Mouse (Mus musculus) stomach, embryonic 14.5 days (tissue): ENCODE measurements around the gene Galnt18. TPM values are rescaled to one million over a fixed set of nuclear protein-coding genes. Genes with fewer than 3 reads are reported as not detected.

Experiments
- ATAC-seq: fragments of 200-750 bp; cut with Nextera tagmentation; 2 replicates; pipeline ENCODE4 v1.8.0; 2017; ENCODE audit warnings: low read depth, moderate TSS enrichment; ENCODE audit not compliant: insufficient number of reproducible peaks, insufficient read depth, low FRiP score
- H3K27ac ChIP-seq: fragments of 300-500 bp; sonication (generic); 2 replicates; pipeline ENCODE4 v1.5.1; 2014; ENCODE audit warnings: mild to moderate bottlenecking, low read length, moderate library complexity, mixed read lengths
- H3K27me3 ChIP-seq: fragments of 300-500 bp; sonication (generic); 2 replicates; pipeline ENCODE4 v1.6.1; 2014; ENCODE audit warnings: low read length, control low read depth, mixed read lengths; ENCODE audit not compliant: control insufficient read depth, insufficient read depth
- H3K36me3 ChIP-seq: fragments of 300-500 bp; sonication (generic); 2 replicates; pipeline ENCODE4 v1.6.1; 2014; ENCODE audit warnings: mild to moderate bottlenecking, control low read depth, low read length, moderate library complexity, mixed read lengths; ENCODE audit not compliant: control insufficient read depth, insufficient read depth
- H3K4me1 ChIP-seq: fragments of 300-500 bp; sonication (generic); 2 replicates; pipeline ENCODE4 v1.6.1; 2014; ENCODE audit warnings: low read length, control low read depth, mixed read lengths; ENCODE audit not compliant: control insufficient read depth, insufficient read depth
- H3K4me2 ChIP-seq: fragments of 300-500 bp; sonication (generic); replicated peaks from 2 replicates; pipeline ENCODE4 v1.6.1; 2014; ENCODE audit warnings: low read depth, low read length, control low read depth
- H3K4me3 ChIP-seq: fragments of 300-500 bp; sonication (generic); 2 replicates; pipeline ENCODE4 v1.5.1; 2014; ENCODE audit warnings: low read depth, low read length, control low read depth
- H3K9ac ChIP-seq: fragments of 300-500 bp; sonication (generic); replicated peaks from 2 replicates; pipeline ENCODE4 v1.6.1; 2014; ENCODE audit warnings: low read depth, mild to moderate bottlenecking, control low read depth, low read length, moderate library complexity, mixed read lengths
- H3K9me3 ChIP-seq: fragments of 300-500 bp; sonication (generic); 2 replicates; pipeline ENCODE4 v1.6.1; 2016; ENCODE audit warnings: low read depth, low read length, control low read depth; ENCODE audit not compliant: control insufficient read depth
- WGBS: fragments of 180-500 bp; shearing (Covaris S2); extraction: QIAGEN DNeasy Blood & Tissue Kit; methylation state at CpG from one replicate; pipeline ENCODE4 v1.1.7; 2014; 5-methylcytosine and 5-hydroxymethylcytosine counted together
- polyA plus RNA-seq: library from polyadenylated mRNA; unstranded; fragments of >200 nt; fragmentation: Nextera tagmentation; extraction: Ambion mirVana; gene quantifications from 2 replicates; pipeline ENCODE4 v1.2.1, GENCODE M21; 2014

Galnt18 gene
- polyA plus RNA-seq, 1 experiment from 2014 or later, result 40.8 TPM

DNA sequence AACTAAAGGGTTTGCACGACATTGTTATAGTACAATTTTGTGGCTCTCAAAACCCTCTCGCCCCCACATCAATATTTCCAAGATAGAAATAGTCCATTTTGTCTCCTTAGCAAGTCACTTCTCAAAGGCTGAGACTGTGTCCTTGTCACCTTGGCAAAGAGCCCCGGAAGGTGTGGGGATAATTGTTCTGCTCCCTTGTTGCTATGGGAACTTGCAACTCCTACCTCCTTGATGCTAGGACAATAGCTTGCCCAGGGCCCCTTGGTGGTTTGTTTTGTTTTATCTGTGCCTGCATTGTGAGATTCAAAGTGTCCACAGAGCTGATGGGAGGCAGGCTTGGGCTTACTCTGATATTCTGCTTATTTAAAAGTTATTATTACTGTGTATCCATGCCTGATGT is 80.3 kb downstream of the Galnt18 start:
- WGBS, result 72% methylated on average over 3 of the region's 3 CpGs
- no peaks in the 10 kb centered on the region for H3K27me3 ChIP-seq
- no peaks in the 10 kb centered on the region for H3K4me1 ChIP-seq
- ATAC-seq, result no peak
- no peak overlapping the region for H3K9ac ChIP-seq
- H3K4me2 ChIP-seq, result no peak overlapping the region
- no peaks in the 10 kb centered on the region for H3K9me3 ChIP-seq
- H3K27ac ChIP-seq, result no peak overlapping the region
- no peaks in the 10 kb centered on the region for H3K36me3 ChIP-seq
- H3K4me3 ChIP-seq, result no peak overlapping the region

DNA sequence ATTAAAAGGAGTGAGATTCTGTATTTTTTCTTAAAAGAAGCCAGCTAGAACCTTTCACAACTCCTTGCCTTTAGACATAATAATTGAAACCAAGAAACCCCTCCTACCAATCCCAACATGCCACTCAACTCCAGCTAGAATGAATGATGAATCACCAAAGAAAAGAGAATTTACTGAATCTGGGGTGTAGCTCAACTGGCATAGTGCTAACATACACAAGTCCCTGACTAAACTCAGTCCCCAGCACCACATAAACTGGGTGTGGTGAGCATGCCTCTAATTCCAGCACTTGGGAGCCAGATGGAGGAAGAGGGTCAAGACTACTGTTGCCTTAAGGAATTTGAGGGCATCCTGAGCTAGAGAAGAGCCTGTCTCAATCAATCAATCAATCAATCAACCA is 83.6 kb downstream of the Galnt18 start:
- Histone ChIP-seq H3K4me2 (no peak overlapping the region), H3K4me3 (no peak overlapping the region), H3K27ac (no peak overlapping the region), H3K9me3 (no peaks in the 10 kb centered on the region), H3K4me1 (no peaks in the 10 kb centered on the region), H3K27me3 (no peaks in the 10 kb centered on the region), H3K9ac (no peak overlapping the region), H3K36me3 (no peaks in the 10 kb centered on the region)
- ATAC-seq, result no peak

DNA sequence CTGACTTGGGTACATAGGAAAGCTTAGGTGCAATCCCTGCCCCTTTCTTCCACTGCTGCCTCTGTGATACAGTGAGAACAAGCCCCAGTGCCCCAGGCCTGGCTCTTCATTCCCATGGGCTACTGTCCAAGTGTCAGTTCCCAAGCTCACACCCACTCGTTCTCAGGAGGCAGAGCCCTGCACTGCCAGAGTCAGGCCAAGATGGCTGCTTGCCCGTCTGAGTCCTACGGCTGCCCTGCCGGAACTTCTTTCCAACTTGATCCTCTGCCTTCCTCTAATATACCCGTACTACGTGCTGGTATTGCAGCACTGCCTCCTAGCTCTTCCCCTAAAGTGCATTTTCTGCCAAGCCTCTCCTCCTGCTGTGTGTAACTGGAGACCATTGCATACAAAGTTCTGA is 85.5 kb downstream of the Galnt18 start:
- Histone ChIP-seq H3K27ac (no peak overlapping the region), H3K4me2 (no peak overlapping the region), H3K4me1 (no peaks in the 10 kb centered on the region), H3K27me3 (no peaks in the 10 kb centered on the region), H3K4me3 (no peak overlapping the region), H3K9ac (no peak overlapping the region), H3K9me3 (no peaks in the 10 kb centered on the region), H3K36me3 (no peaks in the 10 kb centered on the region)
- whole genome bisulfite sequencing, result 78% methylated on average over 6 of the region's 6 CpGs
- ATAC-seq, result no peak

DNA sequence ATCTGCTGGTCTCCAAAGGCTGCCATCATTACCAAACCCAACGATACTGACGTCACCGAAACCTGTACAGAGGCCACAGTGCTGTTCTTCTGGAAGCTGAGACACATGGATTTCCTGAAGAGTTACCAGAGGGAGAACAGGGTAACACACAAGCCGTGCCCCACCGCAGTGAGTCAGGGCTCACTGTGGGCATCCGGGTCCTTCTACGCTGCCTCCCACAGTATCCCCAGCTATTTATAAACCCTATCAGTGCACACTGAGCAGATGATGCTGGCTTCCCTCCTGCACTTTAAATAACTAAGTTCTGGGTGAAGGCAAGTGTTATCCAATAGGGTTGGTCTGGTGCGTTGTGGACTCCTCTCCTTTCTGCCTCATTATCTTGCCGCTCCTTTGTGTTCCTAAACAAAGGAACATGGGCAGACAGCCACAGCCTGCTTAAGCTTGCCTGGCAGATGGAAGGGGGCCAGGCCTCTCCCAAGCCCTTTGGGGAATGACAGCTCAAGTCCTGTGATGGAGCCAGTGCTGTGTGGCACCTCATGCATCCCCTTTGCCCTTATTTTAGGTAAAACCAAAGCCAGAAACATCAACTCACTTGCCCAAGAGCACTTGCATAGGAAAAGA is 87.0 kb downstream of the Galnt18 start:
- Histone ChIP-seq H3K9me3 (no peaks in the 10 kb centered on the region), H3K4me2 (no peak overlapping the region), H3K9ac (no peak overlapping the region), H3K36me3 (no peaks in the 10 kb centered on the region), H3K4me3 (no peak overlapping the region), H3K4me1 (no peaks in the 10 kb centered on the region), H3K27ac (no peak overlapping the region), H3K27me3 (no peaks in the 10 kb centered on the region)
- ATAC-seq, result no peak
- 87% methylated on average over 9 of the region's 9 CpGs for WGBS

DNA sequence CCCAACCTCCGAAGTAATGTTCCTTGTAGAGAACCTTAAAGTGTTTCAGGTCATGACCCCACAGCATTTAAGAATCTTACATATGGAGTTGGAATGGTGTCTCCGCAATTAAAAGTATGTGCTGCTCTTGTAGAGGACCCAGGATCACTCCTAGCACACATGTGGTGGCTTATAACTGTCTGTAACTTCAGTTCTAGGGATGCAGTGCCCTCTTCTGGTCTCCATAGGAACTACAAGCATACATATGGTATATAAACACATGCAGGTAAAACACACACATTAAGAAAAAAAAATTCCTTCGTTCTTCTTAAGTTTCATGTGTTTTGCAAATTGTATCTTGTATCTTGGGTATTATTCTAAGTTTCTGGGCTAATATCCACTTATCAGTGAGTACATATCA is 99.7 kb downstream of the Galnt18 start:
- 96% methylated on average over 3 of the region's 3 CpGs for WGBS
- no peak overlapping the region for H3K27ac ChIP-seq
- H3K4me3 ChIP-seq, result no peak overlapping the region
- H3K27me3 ChIP-seq, result no peaks in the 10 kb centered on the region
- H3K4me1 ChIP-seq, result no peaks in the 10 kb centered on the region
- H3K4me2 ChIP-seq, result no peak overlapping the region
- no peak for ATAC-seq
- no peaks in the 10 kb centered on the region for H3K36me3 ChIP-seq
- no peak overlapping the region for H3K9ac ChIP-seq
- no peaks in the 10 kb centered on the region for H3K9me3 ChIP-seq

DNA sequence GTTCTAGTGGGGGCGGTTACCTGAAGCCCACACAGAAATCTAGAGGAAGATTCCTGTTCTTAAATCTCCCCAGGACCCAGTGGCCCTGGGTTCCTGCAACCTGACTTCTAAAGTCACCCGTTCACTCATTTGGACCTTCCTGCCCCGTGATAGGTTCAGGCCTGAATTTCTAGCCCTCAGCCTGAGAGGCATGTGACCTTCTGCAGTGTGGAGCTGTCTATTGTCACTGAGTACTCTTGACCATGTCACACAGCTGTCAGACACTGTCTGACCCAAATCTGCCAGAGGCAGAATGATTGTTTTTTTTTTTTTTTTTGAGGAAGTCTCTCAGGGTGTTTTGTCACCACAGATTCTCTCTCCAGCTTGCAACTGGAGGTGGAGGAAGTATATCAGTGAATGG is 103.3 kb downstream of the Galnt18 start:
- Histone ChIP-seq H3K27me3 (no peaks in the 10 kb centered on the region), H3K9me3 (no peaks in the 10 kb centered on the region), H3K4me2 (no peak overlapping the region), H3K4me1 (no peaks in the 10 kb centered on the region), H3K4me3 (no peak overlapping the region), H3K36me3 (no peaks in the 10 kb centered on the region), H3K9ac (no peak overlapping the region), H3K27ac (no peak overlapping the region)
- 81% methylated on average over 3 of the region's 3 CpGs for WGBS
- no peak for ATAC-seq

DNA sequence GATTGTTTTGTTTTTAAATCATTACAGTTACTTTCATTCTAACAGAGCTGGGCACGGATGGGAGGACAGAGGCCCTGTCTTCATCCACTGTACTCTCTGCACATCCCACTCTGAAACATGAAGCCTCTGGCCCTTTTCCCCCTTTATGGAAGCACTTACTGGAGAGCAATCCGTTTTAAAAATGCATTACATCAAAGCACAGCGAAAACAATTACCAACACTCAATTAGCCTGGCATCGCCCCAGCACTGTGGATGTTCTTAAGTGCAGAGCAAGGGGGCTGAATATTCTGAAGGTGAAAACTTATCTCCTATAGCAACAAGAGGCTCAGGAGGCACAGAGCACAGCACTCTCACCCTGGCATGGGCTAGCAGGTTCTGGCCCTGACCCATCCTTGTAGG is 107.3 kb downstream of the Galnt18 start:
- 50% methylated on average over 4 of the region's 4 CpGs for WGBS
- no peak for ATAC-seq
- H3K36me3 ChIP-seq, result no peaks in the 10 kb centered on the region

DNA sequence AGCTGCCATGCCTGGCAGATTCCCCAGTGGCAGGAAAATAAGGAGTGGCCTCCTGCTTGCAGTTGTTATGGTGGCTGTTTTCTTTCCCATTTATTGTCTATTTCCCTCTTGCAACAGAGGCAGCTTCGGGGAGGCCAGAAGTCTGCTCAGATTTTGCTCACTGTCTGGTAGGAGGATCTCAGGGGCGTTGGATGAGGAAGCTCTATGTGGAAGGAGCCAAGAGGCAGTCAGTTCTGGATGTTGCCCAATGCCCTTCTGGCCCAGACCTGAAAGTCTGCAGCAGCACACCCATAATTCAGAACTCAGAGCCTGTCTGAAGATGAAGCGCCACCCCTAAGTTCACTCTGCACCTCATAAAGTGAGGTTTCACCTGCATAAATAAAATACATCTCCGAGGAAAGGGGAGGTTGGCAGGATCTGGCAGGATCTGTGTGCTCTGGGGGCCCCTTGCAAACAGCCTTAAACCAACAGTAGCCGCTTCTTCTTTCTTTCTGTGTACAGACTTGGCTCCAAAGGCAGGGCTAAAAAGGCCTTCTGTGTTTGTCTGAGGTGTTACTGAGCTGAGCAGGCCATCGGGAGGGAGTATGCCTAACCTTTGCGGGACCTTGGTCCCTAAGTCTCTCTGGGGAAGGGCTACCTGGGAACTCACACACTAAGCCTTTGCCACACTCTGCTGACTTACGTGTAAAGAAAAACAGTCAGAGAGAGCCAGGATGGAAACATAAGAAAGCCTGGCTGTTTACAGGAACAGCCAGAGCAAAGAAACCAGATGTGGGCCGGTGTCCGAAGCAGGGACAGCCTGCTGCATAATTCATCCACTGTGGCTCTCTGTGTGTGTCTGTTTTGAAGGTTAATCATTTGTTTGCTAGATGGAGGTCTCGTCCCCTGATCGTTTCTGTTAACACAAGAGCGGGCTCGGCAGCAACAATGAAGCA is 116.4 kb downstream of the Galnt18 start:
- H3K36me3 ChIP-seq, result no peaks in the 10 kb centered on the region
- no peak overlapping the region for H3K9ac ChIP-seq
- ATAC-seq, result peak; percentile 58; the same call in 1 of the 2 replicates
- no peak overlapping the region for H3K4me2 ChIP-seq
- WGBS, result 35% methylated on average over 14 of the region's 14 CpGs
- H3K27ac ChIP-seq, result peak overlapping the region; percentile 70; the same call in 1 of the 2 replicates
- H3K4me3 ChIP-seq, result no peak overlapping the region
- H3K4me1 ChIP-seq, result peaks cover 4% of the 10 kb centered on the region; the same call in 1 of the 2 replicates
- no peaks in the 10 kb centered on the region for H3K27me3 ChIP-seq
- no peaks in the 10 kb centered on the region for H3K9me3 ChIP-seq

More for the DNA sequence above, 107.3 kb downstream of the Galnt18 start:
- H3K27me3 ChIP-seq, result no peaks in the 10 kb centered on the region
- no peak overlapping the region for H3K4me2 ChIP-seq
- H3K4me3 ChIP-seq, result no peak overlapping the region
- H3K27ac ChIP-seq, result no peak overlapping the region
- no peaks in the 10 kb centered on the region for H3K9me3 ChIP-seq
- no peak overlapping the region for H3K9ac ChIP-seq
- H3K4me1 ChIP-seq, result no peaks in the 10 kb centered on the region
